Mouse (Mus musculus): ENCODE data around the gene Sh3pxd2a.

DNA sequence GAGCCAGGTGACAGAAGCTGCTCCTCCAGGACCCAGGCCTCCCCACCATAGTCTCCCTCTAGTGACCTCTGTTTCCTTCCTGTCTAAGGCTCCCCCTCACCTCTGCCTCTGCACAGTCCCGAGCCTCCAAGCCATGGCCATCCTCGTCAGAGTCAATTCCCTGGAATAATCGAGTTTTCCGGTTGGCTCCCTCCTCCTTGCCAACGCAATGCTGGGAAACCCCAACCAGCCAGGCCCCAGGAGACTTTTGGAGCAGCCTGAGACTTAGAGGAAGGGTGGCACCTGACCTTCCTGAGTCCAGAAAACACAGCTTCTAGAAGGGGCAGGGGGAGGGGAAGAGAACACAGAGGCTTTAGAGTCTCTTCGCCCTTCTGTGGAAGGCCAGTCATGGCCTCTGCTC, 213.3 kb downstream of the Sh3pxd2a start:
- TF ChIP-seq HCFC1 (IDR thresholded peaks at IDR 0.05; ENCODE audit: low read depth, low read length), result no peak
- no peak for TF ChIP-seq POLR2A (IDR thresholded peaks at IDR 0.05; ENCODE audit: low read depth, low read length)
- no peak for TF ChIP-seq CTCF (conservative IDR thresholded peaks at IDR 0.05 in 1 of 2, IDR thresholded peaks at IDR 0.05 in 1 of 2; ENCODE audit: low read depth in 2 of 2, low read length in 2 of 2)
- TF ChIP-seq ZNF384 (IDR thresholded peaks at IDR 0.05; ENCODE audit: low read depth, low read length), result no peak
- TF ChIP-seq PAX5 (IDR thresholded peaks at IDR 0.05; ENCODE audit: low read length), result no peak
- no peak for TF ChIP-seq USF1 (IDR thresholded peaks at IDR 0.05; ENCODE audit: low read depth, low read length)
- TF ChIP-seq EP300 (IDR thresholded peaks at IDR 0.05; ENCODE audit: low read length), result no peak
- TF ChIP-seq ZC3H11A (IDR thresholded peaks at IDR 0.05; ENCODE audit: low read depth, low read length), result no peak
- no peak for TF ChIP-seq ZKSCAN1 (IDR thresholded peaks at IDR 0.05; ENCODE audit: borderline replicate concordance, low read depth, low read length)
- TF ChIP-seq NRF1 (IDR thresholded peaks at IDR 0.05; ENCODE audit: low read depth, low read length), result no peak
- TF ChIP-seq CHD1 (IDR thresholded peaks at IDR 0.05; ENCODE audit: low read depth, low read length), result no peak
- no peak for TF ChIP-seq KAT2A (IDR thresholded peaks at IDR 0.05; ENCODE audit: insufficient replicate concordance, low read length)

All from CH12.LX (cell line).